ENCODE assay signal across 8 mouse cellular contexts in genomic region chr6:126739326-126740210, GRCm38 (mm10). TPM values are rescaled to one million over a fixed set of nuclear protein-coding genes. Genes with fewer than 3 reads are reported as not detected.
DNase-seq lines count a peak whose midpoint lies in the region; ATAC-seq and TF ChIP-seq lines count a peak whose summit lies in the region.

No protein-coding gene starts in this region.

- H3K27ac ChIP-seq in ES-E14 (ENCODE audit: insufficient read depth, low read depth, low read length, poor library complexity, severe bottlenecking), result no peak overlapping the region
- H3K27ac ChIP-seq in embryonic fibroblast, embryonic 13.5 days (ENCODE audit: insufficient read depth, low read length), result no peak overlapping the region
- H3K27ac ChIP-seq in hindbrain, postnatal 0 days, result peak overlapping the region; percentile 80

- peak; percentile 28 for ATAC-seq in hindbrain, postnatal 0 days

- H3K27me3 ChIP-seq in hindbrain, postnatal 0 days (ENCODE audit: insufficient read depth, low read length), result no peaks in the 10 kb centered on the region

- peak overlapping the region; percentile 58 to 60 for H3K4me3 ChIP-seq in ES-E14 (ENCODE audit: insufficient read depth in 1 of 2, low read depth in 1 of 2, low read length in 2 of 2, poor library complexity in 1 of 2, severe bottlenecking in 1 of 2)
- H3K4me3 ChIP-seq in embryonic fibroblast, embryonic 13.5 days (ENCODE audit: insufficient read depth, low read length), result peak overlapping the region; percentile 49
- peak overlapping the region; percentile 61 for H3K4me3 ChIP-seq in hindbrain, postnatal 0 days (ENCODE audit: low read length)

- H3K4me1 ChIP-seq in ES-E14 (ENCODE audit: control insufficient read depth in 2 of 2, insufficient read depth in 2 of 2, low read length in 2 of 2, poor library complexity in 1 of 2), result no peaks in the 10 kb centered on the region; a peak in 1 of 4 replicates
- H3K4me1 ChIP-seq in embryonic fibroblast, embryonic 13.5 days (ENCODE audit: control insufficient read depth, insufficient read depth, low read length), result peaks cover 2% of the 10 kb centered on the region
- H3K4me1 ChIP-seq in hindbrain, postnatal 0 days (ENCODE audit: insufficient read depth, low read length), result peaks cover 27% of the 10 kb centered on the region

- TF ChIP-seq CTCF in embryonic fibroblast, embryonic 13.5 days (IDR thresholded peaks at IDR 0.05; ENCODE audit: borderline replicate concordance, insufficient read depth, low read length), result no peak
- peak; percentile 39 for TF ChIP-seq CTCF in hindbrain, postnatal 0 days (IDR thresholded peaks at IDR 0.05; ENCODE audit: low read depth)

- DNase-seq in gastrocnemius, postnatal 10 days, result peak; percentile 32
- no peak for DNase-seq in gastrocnemius, postnatal 25 days
- DNase-seq in ES-E14 (ENCODE audit: low read depth, low spot score), result peak; percentile 9
- DNase-seq in hindbrain, postnatal 0 days (ENCODE audit: low spot score), result peak; percentile 39
- peak; percentile 10 for DNase-seq in liver
- DNase-seq in right cerebral cortex, adult 2 months (ENCODE audit: low spot score in 2 of 2), result peak; percentile 67 to 70
- no peak for DNase-seq in urinary bladder, postnatal 25 days (ENCODE audit: low spot score)

- WGBS in hindbrain, postnatal 0 days, result 1% methylated on average over 65 of the region's 67 CpGs

- peak overlapping the region; percentile 12; the same call in 1 of the 2 replicates for H3K9ac ChIP-seq in ES-E14 (ENCODE audit: insufficient read depth, low read depth, low read length, poor library complexity, severe bottlenecking)
- H3K9ac ChIP-seq in hindbrain, postnatal 0 days (replicated peaks; ENCODE audit: low read length), result peak overlapping the region; percentile 65

- H3K9me3 ChIP-seq in ES-E14 (ENCODE audit: control insufficient read depth, insufficient read depth, low read depth, low read length), result no peaks in the 10 kb centered on the region
- no peaks in the 10 kb centered on the region for H3K9me3 ChIP-seq in hindbrain, postnatal 0 days (ENCODE audit: low read length)

- H3K36me3 ChIP-seq in ES-E14 (ENCODE audit: control insufficient read depth, insufficient read depth, low read length, poor library complexity, severe bottlenecking), result no peaks in the 10 kb centered on the region
- H3K36me3 ChIP-seq in hindbrain, postnatal 0 days (ENCODE audit: insufficient read depth, low read length), result no peaks in the 10 kb centered on the region

- H3K4me2 ChIP-seq in hindbrain, postnatal 0 days (ENCODE audit: low read depth, low read length), result peak overlapping the region; percentile 86

- in situ Hi-C loops in ES-E14 (cut with MboI; ENCODE audit: low sequenced_read_pairs in 2 of 2, unreplicated experiment in 2 of 2), result no loop called here

- TF ChIP-seq POLR2A in embryonic fibroblast, embryonic 13.5 days (IDR thresholded peaks at IDR 0.05; ENCODE audit: low read depth, low read length), result no peak

TF ChIP-seq in ES-E14, 5 proteins besides CTCF, POLR2A, EP300 and RAD21:
- TF ChIP-seq MAFK (IDR thresholded peaks at IDR 0.05; ENCODE audit: insufficient read depth, low read depth, low read length) (no peak), HCFC1 (IDR thresholded peaks at IDR 0.05; ENCODE audit: borderline replicate concordance, insufficient read depth, low read length) (no peak), ZNF384 (IDR thresholded peaks at IDR 0.05; ENCODE audit: low read depth, low read length) (no peak), ZC3H11A (IDR thresholded peaks at IDR 0.05; ENCODE audit: borderline replicate concordance, low read depth, low read length) (no peak), CHD2 (IDR thresholded peaks at IDR 0.05; ENCODE audit: low read depth, low read length) (no peak)

RNA-seq across cellular contexts. Expression of gene Kcna6, which starts 0.9 kb away (rescaled TPM):
- total RNA-seq in gastrocnemius, postnatal 10 days (2021), result 1 to 10 TPM; 3.9 to 4.0 TPM
- under 1 TPM; 0.49 to 0.86 TPM for total RNA-seq in gastrocnemius, postnatal 25 days (2021)
- 0.42 and 0.67 TPM in 2 replicates for total RNA-seq in ES-E14 (2012; rRNA removed)
- 1.8 and 2.2 TPM in 2 replicates for polyA plus RNA-seq in embryonic fibroblast, embryonic 13.5 days (2011; ENCODE audit: insufficient read length, low read depth, missing spikeins)
- 66.4 and 67.5 TPM in 2 replicates for total RNA-seq in hindbrain, postnatal 0 days (2014; rRNA removed)
- 23.6 TPM in 2 replicates for polyA plus RNA-seq in hindbrain, postnatal 0 days (2015; fragmentation: Nextera tagmentation; extraction: Ambion mirVana)

Comparison
In these comparisons a context has a peak if more than half of its experiments do, and no peak if none do; other contexts are left out.
1. DNase-seq: peak in gastrocnemius, postnatal 10 days (single experiment), ES-E14 (single experiment), hindbrain, postnatal 0 days (single experiment), liver (single experiment) and right cerebral cortex, adult 2 months (2 of 2); none in gastrocnemius, postnatal 25 days (single experiment) and urinary bladder, postnatal 25 days (single experiment).
2. RNA of gene Kcna6, which starts 0.9 kb away (total RNA-seq): 66.4 to 67.5 TPM in hindbrain, postnatal 0 days; 3.9 to 4.0 TPM in gastrocnemius, postnatal 10 days, 0.49 to 0.86 TPM in gastrocnemius, postnatal 25 days and 0.42 to 0.67 TPM in ES-E14; every median in the first group is over 10 times any median in the second.
3. Peak in every context shown above with its lines, with median percentiles within 50 percentile points of each other: H3K4me3 ChIP-seq.